Mouse (Mus musculus) thymus, adult 2 months (tissue): ENCODE results near the gene Fam173a. TPM values are rescaled to one million over a fixed set of nuclear protein-coding genes. Genes with fewer than 3 reads are reported as not detected.

Source experiments
- DNase-seq: peaks from one replicate; pipeline ENCODE4 v3.0.0; 2021
- H3K27ac ChIP-seq: fragments of 200-500 bp; 2 replicates; pipeline ENCODE4 v1.5.1; 2012; ENCODE audit warnings: low read length, control low read depth; ENCODE audit not compliant: control insufficient read depth, insufficient read depth
- H3K27me3 ChIP-seq: fragments of 200-500 bp; 2 replicates; pipeline ENCODE4 v1.6.1; 2012; ENCODE audit warnings: mild to moderate bottlenecking, low read length, moderate library complexity, mixed read lengths; ENCODE audit not compliant: control insufficient read depth, insufficient read depth
- H3K36me3 ChIP-seq: fragments of 200-500 bp; 2 replicates; pipeline ENCODE4 v1.6.1; 2012; ENCODE audit warnings: mild to moderate bottlenecking, low read length, moderate library complexity; ENCODE audit not compliant: control insufficient read depth, insufficient read depth
- H3K4me1 ChIP-seq: fragments of 200-500 bp; replicated peaks from 2 replicates; pipeline ENCODE4 v1.6.1; 2012; ENCODE audit warnings: low read length; ENCODE audit not compliant: control insufficient read depth, insufficient read depth
- H3K4me3 ChIP-seq: fragments of 200-500 bp; 2 replicates; pipeline ENCODE4 v1.5.1; 2012; ENCODE audit warnings: mild to moderate bottlenecking, low read length, control low read depth, moderate library complexity; ENCODE audit not compliant: control insufficient read depth, insufficient read depth
- CTCF ChIP-seq: fragments of 200-500 bp; IDR thresholded peaks from 2 replicates; pipeline ENCODE4 v1.5.1; 2012; ENCODE audit warnings: mild to moderate bottlenecking, control low read depth, low read length, moderate library complexity, borderline replicate concordance; ENCODE audit not compliant: control insufficient read depth, poor library complexity, insufficient read depth; ENCODE audit errors: extremely low read depth
- POLR2A ChIP-seq: fragments of 200-500 bp; IDR thresholded peaks from 2 replicates; pipeline ENCODE4 v1.6.1; 2012; ENCODE audit warnings: mild to moderate bottlenecking, low read length, control low read depth, moderate library complexity; ENCODE audit not compliant: control insufficient read depth, poor library complexity, insufficient read depth; ENCODE audit errors: extremely low read depth
- WGBS: fragments of 180-500 bp; shearing (Covaris S2); methylation state at CpG from one replicate; pipeline ENCODE4 v1.1.7; 2018; 5-methylcytosine and 5-hydroxymethylcytosine counted together
- polyA plus RNA-seq: library from polyadenylated mRNA; depleted of rRNA; stranded (reverse); fragments of >200 nt; gene quantifications from 2 replicates; pipeline ENCODE4 v1.2.3, GENCODE M21; 2012

Gene Fam173a
- polyA plus RNA-seq, 1 experiment, result 162 TPM

DNA sequence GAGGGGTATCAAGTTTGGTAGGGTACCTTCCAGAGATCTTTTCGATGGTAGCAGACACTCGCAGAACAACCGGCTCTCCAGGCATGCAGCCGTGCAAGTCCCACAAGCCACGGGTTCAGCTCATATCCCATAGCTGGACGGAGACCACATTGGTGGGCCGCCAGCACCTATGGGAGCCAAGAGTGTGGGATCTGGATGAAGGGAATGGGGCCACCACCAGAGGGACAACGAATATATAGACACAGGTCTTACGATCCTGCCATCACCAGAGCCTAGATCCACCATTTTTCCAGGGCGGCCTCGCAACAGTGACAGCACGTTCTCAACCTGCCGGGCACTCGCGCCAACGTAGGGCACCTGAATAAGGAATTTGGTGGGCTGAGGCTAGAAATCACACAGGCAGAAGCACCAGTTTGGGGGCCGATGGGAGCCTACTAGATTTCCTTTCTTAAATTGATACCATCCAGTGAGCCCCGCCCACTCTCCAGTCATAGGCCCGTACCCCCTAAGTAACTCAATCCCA lies 1.3 kb downstream of the Fam173a start:
- H3K27ac ChIP-seq, result peak overlapping the region; percentile 81
- TF ChIP-seq CTCF (no peak), POLR2A (no peak)
- H3K27me3 ChIP-seq, result no peaks in the 10 kb centered on the region
- peaks cover 34% of the 10 kb centered on the region for H3K4me1 ChIP-seq
- whole genome bisulfite sequencing, result 27% methylated on average over 19 of the region's 19 CpGs
- DNase-seq, result no peak
- H3K4me3 ChIP-seq, result peak overlapping the region; percentile 57
- no peaks in the 10 kb centered on the region for H3K36me3 ChIP-seq

GRCm38 (mm10) chr17:25786781-25787504 lies 5.8 kb downstream of the Fam173a start:
- H3K27me3 ChIP-seq, result no peaks in the 10 kb centered on the region
- DNase-seq, result no peak
- WGBS, result 68% methylated on average over 9 of the region's 9 CpGs
- TF ChIP-seq POLR2A (no peak), CTCF (no peak)
- H3K4me3 ChIP-seq, result no peak overlapping the region
- H3K36me3 ChIP-seq, result no peaks in the 10 kb centered on the region; the same call in 1 of the 2 replicates
- no peak overlapping the region for H3K27ac ChIP-seq
- H3K4me1 ChIP-seq, result peaks cover 22% of the 10 kb centered on the region

GRCm38 (mm10) chr17:25786280-25786679 lies 6.4 kb downstream of the Fam173a start, which contains the start of gene Ccdc78:
Gene Ccdc78 (plus strand): TSS chr17:25786580.
- no peaks in the 10 kb centered on the region; the same call in 1 of the 2 replicates for H3K36me3 ChIP-seq
- no peaks in the 10 kb centered on the region for H3K27me3 ChIP-seq
- no peak within 1 kb of the TSS for H3K27ac ChIP-seq
- peaks cover 17% of the 10 kb centered on the region for H3K4me1 ChIP-seq
- TF ChIP-seq CTCF (no peak), POLR2A (no peak)
- WGBS, result 93% methylated on average over 3 of the region's 3 CpGs
- DNase-seq, result no peak
- peak within 1 kb of the TSS; percentile 77 for H3K4me3 ChIP-seq

DNA sequence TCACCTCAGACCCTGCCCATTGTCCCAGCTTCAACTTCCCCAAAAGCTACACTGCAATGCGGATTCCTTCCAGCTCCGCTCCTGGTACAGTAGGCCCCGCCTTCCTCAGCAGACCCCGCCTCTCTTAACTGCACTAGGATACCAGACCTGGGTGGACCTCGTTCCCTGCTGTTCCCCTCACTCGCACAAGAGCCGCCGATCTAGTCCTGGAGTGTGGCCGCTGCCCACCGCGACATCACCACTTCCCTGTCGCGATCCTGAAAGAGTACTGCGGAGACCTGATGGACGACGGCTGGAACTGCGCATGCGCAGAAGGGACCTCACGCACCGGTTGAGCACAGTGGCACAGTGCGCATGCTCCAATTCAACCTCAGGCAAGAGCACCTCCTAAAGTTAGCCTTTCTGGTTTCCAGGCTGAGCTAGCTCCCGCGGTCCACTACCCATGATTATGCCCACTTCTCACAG lies 7.4 kb downstream of the Fam173a start, which contains the start of gene Haghl:
TSS of gene Haghl (minus strand) at position 393 of the 465 bp plus-strand sequence.
- WGBS, result under 1% methylated on average over 23 of the region's 23 CpGs
- no peaks in the 10 kb centered on the region for H3K27me3 ChIP-seq
- peaks cover 15% of the 10 kb centered on the region for H3K4me1 ChIP-seq
- H3K4me3 ChIP-seq, result peak within 1 kb of the TSS; percentile 77
- DNase-seq, result peak; percentile 93
- H3K27ac ChIP-seq, result no peak within 1 kb of the TSS
- peak; percentile 36; the same call in 1 of the 2 replicates for TF ChIP-seq POLR2A
- TF ChIP-seq CTCF, result no peak
- H3K36me3 ChIP-seq, result no peaks in the 10 kb centered on the region; the same call in 1 of the 2 replicates

DNA sequence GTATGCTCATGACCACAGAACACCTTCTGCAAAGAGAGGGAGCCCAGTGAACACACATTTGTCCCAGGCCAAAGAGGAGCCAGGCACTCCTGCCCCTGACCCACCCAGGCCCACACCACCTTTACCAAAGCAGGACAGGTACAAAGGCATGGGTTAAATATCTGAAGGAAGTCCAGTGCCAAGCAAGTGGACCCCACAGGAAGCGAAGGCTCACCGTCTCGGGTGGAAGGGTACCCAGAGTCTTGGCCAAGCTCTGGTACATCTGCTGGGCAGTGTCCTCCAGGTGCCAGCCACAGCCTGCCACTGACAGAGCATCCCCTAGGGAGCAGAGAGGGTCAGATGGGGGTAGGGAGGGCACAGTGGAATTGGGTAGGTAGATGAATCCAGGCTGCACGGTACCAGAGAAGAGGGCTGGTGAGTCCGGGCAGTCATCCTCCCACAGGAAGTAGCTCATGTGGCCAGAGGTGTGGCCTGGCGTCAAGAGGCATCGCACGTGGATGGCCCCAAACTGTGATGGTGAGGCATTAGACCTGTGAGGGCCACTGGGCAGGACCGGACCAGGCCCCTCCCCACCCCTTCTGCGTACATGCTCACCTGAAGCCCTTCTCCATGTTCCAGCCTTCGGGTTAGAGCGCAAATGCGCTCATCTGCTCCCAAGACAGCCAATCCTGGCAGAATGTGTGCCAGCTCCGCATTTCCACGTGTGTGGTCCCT lies 8.7 kb downstream of the Fam173a start:
- DNase-seq, result no peak
- Histone ChIP-seq H3K4me3 (no peak overlapping the region), H3K27me3 (no peaks in the 10 kb centered on the region), H3K27ac (no peak overlapping the region), H3K4me1 (peaks cover 15% of the 10 kb centered on the region), H3K36me3 (no peaks in the 10 kb centered on the region; the same call in 1 of the 2 replicates)
- WGBS, result 88% methylated on average over 15 of the region's 15 CpGs
- TF ChIP-seq POLR2A (no peak), CTCF (no peak)

DNA sequence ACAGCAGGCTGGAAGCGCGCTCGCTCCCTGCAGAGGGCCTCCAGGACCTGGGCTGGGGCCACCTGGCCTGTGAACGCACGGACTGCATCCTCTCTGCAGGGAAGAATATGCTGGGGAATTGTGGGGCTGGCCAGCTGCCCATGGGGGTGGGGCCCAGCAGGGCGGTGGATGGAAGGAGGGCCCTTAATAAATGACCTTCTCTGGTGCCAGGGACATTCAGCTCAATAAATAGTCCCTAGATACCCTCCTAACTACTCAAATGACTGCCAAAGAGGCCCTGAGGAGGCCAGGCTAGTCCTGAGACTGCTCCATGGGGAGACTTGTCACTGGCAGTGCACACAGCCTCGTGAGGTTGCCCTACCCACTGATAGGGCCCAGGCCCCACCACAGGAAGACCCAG lies 9.6 kb downstream of the Fam173a start:
- Histone ChIP-seq H3K4me3 (no peak overlapping the region), H3K36me3 (no peaks in the 10 kb centered on the region; the same call in 1 of the 2 replicates), H3K27ac (no peak overlapping the region), H3K4me1 (peaks cover 15% of the 10 kb centered on the region), H3K27me3 (no peaks in the 10 kb centered on the region)
- no peak for DNase-seq
- WGBS, result 93% methylated on average over 7 of the region's 7 CpGs
- no peak for TF ChIP-seq POLR2A
- TF ChIP-seq CTCF, result no peak
